Mouse (Mus musculus) embryo, embryonic 11.5 days (tissue): ENCODE data around the gene Ctnnd2.

Experiments
- DNase-seq: peaks from one replicate; pipeline ENCODE4 v3.0.0-alpha.2; 2012; ENCODE audit warnings: low read depth, low spot score

Ctnnd2 gene

DNA sequence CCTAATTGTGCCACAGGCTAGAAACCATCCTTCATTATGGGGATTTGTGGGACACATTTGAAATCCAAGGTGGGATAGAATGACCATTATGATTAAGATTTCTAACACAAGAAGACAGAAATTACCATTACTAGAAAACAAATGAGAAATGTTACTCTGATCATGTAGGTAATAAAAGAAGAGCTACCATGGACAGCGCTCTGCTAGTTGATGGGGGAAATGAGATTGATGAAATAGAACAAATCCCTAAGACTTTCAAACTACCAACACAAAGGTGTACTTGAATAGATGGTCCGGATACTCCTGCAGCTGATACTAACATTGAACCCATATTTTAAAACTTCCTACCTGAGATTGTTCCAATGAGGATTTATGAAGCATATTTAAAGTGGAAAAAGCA is 68.5 kb downstream of the Ctnnd2 start:
- no peak for DNase-seq

DNA sequence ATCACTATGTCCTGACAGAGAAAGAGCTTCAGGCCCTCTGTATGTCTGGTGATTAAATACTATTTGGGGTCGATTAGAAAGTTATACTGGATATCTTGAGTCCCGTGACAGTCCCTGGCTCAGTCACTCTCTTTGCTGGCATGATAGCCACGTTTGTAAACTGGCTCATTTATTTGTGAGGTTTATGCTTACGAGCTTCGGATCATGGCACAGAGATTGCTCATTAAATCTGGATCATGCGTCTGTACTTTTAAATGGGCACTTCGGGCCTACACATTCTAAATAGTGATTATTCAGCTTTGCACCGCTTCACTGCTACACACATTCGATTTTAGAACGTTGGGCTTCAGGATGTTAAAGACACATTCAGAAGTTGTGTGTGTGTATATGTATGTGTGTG is 96.4 kb downstream of the Ctnnd2 start:
- DNase-seq: no peak

DNA sequence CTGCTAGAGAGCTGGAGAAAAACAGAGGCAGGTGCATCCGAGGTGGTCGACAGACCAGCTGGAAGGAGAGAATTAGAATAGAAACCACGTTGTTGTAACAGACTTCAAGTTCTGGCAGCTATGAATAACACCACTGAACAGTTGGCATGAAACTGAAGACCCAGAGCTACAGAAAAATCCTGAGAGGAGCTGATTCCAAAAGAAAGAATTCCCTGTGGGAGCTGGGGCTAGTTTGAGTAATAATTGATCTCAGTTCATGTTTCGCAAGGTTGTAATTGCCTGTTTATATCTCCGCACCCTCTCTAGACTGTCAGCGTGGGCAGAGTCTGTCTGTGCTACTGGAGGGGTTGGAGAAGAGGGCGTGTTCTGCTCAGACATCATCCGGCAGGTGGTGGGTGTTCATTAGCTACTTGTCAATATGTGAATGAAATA is 98.8 kb downstream of the Ctnnd2 start:
- DNase-seq: no peak

DNA sequence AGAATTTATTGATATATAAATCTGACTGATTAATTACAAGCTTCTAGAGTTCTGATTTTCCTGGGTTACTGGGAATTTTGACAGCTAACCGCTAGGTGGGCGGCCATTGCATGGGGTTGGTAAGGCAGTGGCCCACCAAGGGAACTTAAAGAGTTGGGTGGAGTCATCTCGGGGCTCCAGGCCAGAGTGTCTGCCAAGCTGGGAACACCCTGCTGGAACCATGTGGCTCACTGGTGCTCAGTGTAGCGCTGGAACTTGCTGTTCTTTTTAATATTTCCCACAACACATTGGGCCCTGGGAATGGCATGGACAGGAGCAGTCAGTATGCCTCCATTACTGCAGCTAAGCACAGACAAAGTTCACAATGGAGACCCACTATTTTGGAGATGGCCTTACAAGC is 99.9 kb downstream of the Ctnnd2 start:
- DNase-seq: no peak

DNA sequence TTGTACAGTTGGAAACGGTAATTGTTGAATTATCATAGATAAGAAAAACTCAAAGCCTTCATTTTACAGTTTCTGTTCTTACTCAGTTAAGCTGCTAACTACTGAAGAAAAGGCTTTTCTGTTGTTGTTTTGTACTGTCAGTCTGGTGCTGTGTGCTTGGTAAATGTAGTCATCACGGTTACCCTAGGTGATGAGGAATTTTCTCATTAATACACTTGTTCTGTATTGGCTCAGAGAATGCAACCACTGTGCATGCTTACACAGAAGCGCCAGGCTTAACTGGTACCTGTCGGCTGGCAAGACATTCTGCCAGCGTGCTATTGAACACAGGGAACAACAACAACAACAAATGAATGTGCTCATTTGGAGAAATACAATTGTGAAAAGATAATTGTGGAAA is 103.3 kb downstream of the Ctnnd2 start:
- no peak for DNase-seq

DNA sequence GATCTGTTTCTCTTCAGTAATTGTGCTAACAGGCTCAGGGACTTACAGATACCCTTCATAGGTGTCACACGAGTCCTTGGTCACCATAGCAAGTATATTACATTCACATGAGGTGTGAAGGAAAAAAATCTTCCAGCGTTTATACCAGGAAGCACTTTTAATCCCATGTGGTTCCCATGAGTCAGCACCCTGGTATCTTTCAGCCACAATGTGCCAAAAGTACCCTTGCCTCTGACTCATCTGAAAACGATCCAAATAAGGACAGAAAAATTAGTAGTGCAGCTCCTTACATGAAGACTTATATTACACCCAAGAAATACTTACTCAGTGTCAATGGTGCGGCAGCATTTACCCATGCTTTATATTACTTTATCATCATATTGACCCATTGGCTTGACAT is 104.3 kb downstream of the Ctnnd2 start:
- no peak for DNase-seq

DNA sequence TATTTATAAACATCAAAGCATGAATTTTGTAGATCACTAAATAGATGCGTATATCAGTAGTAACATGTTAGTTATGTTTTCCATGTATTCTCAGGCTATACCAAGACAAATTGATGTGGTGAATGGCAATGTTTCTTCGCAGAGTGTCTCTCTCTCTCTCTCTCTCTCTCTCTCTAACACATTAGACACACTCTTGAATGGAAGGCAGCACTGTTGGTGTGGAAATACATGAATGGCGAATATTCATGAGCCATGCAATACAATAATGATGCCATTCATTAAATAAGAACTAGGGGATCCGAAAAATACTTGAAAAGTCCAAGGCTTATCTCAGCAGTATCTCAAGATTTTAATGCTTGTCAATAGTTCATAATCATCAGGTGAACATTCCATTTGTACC is 106.2 kb downstream of the Ctnnd2 start:
- DNase-seq: no peak

DNA sequence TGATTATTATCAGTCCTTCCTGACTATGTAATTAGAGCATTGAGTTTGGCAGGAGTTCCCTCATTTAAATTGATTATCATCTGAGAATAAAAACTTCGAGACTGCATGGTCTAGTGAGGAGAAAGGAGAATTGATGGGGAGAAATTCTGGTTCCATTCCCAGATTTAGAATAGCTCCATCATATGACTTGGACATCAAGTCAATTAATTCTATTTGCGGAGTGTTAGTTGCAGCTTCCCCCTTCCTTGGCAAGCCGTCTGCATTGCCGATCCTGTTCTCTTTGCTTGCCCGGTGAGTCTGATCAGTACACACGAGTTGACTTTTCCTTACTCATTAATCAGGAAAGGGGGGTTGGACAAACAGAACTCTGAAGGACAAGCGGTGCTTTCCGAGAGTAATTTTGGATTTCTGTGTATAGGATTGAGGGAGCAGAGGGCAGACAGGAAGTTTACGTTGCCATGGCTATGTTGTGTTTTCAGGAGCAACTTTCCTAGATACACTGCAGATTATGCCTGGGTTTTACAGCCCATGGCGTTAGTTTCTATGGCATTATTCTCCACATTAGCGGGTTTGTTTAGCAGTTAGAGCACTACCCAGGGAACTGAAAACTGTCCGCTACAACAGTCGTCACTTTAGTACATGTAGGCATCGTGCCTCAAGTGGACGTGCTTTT is 113.3 kb downstream of the Ctnnd2 start:
- no peak for DNase-seq

DNA sequence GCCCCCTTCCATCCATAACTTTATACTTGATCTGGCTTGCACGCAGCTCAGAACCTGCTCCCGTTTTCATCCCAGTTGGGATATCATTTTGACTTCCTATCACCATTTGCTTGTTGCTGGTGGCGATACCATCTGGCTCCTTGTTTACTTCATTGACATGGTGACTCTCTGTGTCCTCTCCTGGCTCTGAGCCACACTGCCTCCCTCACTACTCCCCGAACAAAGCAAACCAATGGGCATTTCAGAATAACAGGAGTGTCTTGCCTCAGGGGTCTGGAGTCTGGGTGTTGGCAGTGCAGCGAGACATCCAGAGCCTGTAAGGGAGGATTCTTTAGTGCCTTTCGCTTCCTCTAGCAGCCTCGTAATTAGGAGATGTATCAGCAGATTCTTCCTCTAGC is 113.9 kb downstream of the Ctnnd2 start:
- DNase-seq: no peak

DNA sequence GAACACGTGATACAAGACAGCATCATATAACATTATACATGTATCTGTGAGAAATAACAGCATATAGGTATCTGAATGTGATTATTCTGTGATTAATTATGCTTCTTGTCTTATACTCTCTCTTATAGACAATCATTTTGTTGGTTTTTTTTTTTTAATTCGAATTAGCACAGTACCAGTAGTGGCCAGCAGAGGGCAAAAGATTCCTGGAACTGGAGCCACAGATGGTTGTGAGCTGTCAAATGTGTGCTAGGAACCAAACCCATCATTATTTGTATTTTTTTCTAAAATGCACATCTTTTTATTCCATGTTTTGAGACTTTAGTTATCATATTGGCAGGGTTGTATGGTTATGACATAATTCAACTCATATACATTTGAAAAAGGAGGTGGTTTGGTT is 130.4 kb downstream of the Ctnnd2 start:
- DNase-seq: no peak

DNA sequence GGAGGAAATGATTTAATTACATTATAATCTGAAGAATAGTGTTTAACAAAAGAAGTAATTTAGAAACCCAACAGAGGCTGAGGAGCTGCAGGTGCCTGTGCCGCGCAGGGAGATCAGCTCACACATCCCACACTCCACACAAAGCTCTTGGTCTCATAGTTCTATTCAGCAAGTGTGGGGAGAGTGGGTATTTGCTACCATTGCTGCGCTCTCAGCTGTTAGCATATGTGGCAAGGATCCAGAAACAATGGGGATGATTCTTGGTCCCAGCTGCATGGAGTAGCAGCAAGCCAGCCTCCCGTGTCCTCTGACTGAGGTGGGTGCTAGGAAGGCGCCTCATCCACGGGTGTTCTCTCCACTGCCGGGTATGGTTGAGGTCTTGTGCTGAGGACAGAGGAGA is 134.0 kb downstream of the Ctnnd2 start:
- no peak for DNase-seq

DNA sequence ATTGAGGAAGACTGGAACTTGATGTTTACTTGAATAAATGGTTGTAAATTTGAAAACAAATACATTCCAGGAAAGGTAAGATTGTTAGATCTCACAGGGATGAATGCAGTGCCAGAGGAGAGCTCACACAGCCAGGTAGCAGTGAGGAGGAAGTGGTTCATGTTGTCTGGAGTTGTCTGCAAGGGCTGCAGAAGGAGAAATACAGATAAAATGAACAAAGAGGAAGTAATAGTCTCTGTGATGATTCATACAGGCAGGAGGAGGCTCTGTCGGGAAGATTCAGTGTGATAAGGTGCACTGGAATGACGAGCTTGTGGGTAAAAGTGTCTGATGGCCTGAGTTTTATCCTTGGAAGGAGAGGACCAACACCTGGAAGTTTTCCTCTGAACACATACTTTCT is 150.2 kb downstream of the Ctnnd2 start:
- no peak for DNase-seq

DNA sequence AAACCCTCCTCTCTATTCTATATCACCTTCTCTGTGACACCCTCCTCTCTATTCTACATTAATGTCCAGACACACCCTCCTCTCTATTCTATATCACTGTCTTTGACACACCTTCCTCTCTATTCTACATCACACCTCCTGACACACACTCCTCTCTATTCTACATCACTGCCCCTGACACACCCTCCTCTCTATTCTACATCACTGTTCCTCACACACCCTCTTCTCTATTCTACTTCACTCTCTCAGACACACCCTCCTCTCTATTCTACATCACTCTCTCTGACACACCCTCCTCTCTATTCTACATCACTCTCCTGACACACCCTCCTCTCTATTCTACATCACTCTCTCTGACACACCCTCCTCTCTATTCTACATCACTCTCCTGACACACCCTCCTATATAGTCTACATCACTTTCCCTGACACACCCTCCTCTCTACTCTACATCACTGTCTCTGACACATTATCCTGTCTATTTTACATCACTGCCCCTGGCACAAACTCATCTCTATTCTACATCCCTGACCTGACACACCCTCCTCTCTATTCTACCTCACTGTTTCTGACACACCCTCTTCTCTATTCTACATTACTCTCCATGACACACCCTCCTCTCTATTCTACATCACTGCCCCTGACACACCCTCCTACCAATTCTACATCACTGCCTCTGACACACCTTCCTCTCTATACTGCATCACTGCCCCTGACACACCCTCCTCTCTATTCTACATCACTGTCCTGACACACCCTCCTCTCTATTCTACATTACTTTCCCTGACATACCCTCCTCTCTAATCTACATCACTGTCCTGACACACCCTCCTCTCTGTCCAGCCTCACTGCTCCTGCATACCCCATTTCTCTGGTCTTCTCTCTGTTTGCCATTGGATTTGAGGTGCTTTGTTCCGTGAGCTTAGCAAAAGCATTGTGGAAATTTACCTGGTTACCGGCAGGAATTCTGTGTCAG is 161.2 kb downstream of the Ctnnd2 start:
- no peak for DNase-seq

DNA sequence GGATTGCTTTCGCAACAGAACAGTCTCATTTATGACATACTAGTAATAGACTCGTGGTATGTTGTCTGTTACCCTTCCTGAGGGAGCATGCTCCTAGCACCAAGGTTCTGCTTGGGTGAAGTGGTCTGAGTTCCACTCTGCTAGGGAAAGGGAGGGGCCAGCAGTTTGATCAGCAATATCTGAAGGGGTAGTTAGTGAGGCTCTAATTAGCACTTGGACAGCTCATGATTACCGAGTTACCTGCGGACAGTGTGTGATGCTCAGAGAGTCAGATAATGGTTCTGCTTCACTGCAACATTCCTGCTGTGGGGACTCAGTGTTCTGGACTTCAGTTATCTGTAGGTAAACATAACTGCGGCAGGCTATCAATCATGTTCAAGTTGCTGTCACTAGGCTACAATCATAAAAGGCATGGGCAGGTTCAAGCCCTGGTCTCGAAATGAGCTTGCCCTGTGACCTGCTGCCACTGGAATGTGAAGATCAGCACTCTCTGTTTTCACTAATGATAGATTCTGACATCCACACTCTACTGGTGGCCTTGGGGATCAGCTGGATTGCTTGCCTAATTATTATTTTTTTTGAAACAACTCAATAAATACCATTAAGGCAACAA is 166.3 kb downstream of the Ctnnd2 start:
- DNase-seq: no peak

DNA sequence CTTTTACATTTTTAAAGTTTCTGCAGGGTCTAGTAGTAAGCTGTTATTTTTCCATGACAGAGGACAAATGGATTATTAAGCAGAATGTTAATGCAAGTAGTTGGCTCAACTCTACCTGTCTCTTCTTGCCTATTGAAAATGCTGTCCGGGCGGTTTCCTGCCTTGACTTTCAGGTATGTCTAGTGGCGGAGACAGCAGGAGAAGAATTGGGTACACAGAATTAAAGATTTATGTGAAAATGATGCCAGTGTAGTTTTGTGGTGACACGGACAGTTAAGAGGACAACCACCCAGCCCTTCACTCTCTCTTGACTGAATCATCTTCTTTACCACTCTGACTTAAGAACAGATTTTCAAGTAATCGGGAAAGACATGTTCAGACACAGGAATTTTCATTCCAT is 173.4 kb downstream of the Ctnnd2 start:
- DNase-seq: no peak

DNA sequence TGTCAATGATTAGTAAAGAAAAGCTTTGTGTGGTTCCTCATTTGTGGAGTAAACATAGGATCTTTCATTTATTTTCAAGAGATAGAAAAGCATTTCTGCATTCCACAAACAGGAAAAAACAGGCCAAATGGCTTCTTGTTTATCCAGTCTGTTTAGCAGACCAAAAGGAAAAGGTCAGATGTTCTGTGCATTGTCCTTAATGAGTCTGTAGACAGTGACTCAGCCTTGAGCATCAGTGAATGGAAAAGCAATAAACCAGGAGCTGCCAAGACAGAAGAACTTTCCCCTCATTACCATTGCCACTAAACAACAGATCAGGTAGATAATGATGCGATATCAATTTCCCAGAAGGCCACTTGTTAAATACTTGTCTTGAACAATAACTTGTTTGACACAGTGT is 192.1 kb downstream of the Ctnnd2 start:
- no peak for DNase-seq

DNA sequence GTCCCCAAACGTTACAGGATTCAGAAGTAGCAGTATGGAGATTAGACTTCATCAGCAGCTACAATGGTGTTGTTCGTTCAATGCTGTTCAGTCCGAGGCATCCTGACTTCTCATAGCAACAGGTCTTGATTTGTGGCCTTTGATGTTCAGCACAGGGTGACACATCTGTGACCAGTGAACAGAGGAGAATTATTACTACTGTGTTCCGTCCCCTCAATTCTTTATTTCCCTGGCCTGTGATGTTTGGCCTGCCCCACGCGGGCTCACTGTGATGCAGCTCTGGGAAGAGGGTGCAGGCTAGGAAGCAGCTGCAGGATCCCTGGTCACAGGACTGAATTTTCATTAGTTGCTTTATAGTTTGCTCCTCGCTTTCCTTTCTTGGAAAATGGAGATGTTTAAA is 197.6 kb downstream of the Ctnnd2 start:
- DNase-seq: no peak

DNA sequence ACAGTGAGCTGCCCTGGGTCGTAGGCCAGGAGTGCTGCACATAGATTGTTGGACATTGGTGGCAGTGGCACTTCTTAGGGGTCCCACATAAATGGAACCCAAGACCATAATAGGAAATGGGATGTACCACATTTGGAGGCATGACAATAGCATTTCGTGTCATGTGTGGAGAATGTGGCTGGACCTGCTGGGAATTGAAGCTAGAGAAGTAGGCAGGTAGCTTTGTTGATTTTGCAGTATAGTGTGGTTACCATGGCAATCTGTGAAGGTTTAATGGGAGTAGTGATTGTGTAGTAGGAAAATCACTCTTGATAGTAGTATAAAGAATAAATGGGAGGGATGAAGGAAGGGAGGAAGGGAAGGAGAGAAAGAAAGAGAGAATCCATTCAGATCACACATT is 198.8 kb downstream of the Ctnnd2 start:
- DNase-seq: no peak

DNA sequence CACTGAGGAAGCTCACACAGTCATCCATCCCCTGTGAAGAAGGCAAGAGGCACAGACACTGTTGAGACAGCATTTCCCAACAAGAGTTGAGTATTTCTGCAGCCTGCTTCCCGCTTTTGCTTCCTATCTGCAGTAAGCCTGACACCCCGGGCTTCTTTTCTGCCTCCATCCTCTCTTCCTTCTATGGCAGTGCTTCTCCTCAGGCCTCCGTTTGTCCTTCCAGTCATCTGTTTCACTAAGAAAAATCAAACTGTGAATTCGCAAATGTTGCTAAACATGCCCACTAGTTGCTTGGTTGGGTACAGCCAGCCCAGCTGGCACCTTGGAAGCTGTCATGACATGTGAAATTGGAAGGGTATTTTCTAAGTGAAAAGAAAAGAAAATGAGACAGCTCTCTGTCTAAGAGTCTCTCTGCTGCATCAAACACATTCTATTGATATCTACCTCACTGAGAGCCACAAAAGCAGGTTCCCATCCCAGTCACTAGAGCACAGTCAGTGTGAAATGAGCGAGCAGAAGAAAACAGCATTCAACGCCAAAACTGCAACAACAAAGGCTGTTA is 201.3 kb downstream of the Ctnnd2 start:
- no peak for DNase-seq

DNA sequence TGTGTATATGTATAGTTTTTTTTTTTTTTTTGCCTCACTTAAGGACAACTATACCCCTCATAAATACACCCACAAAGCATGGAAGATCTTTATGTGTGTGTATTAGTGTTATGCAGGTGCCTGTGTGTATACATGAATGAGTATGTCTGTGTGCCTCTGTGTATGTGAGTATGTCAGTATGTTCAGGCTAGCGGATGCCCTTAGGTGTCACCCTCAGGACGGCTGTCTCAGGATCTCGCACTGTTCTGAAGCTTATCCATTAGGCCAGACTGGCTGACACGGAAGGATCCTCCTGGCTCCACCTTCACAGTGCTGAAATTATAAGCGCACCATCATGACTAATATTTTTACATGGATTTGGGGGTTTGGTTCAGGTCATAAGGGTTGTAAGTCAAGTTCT is 202.5 kb downstream of the Ctnnd2 start:
- no peak for DNase-seq

DNA sequence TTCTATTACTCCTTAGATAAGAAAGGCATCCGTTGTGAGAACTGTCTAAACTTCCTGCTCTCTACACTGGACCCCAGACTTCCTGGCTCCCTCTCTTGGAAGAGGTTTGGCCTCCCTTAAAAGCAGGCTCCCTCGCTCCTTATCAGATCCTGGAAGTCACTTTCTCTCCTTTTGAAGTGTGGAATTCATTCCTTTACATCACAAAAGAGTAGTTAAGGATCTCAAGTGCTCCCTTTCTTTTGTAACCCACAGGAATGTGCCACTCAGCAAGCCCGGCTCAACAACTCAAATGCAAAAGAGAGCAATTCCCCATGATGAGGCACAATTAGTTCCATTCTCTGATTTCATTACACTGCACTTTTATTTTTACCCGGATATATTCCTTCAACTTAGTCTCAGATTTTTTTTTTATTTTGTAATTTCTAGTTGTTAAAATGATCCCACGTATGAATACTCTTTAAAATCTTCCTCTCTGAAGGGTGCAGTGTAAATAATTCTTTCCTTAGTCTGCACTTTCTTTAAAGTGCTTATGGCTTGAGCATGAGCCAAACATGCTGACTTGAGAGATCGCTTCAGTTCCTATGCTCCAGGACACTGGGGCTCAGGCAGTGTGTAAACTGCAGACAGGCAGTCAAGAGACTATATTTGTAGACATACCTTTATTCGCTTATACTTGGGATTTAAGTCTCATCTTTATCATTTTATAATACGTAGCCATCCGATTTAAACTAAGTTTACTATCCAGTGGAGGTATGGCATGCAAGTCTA is 210.9 kb downstream of the Ctnnd2 start:
- DNase-seq: no peak

DNA sequence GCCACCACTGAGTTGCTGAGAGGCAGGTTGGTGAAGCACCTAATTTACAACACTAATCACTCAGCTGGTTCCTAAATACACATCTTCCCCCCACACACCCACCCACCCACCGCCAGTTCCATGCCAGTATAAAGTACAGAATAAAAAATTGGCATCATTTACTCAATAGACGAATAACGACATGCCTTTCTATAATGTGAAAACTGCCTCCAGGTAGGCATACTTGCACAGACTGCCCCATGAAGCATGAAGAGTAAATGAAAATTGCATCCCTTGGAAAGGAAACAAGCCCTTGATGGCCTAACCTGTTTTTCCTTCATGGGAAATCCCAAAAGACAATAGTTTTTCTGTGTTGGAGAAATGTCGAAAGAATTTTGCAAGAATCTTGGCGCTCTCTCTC is 212.0 kb downstream of the Ctnnd2 start:
- no peak for DNase-seq
